Mouse (Mus musculus) ES-Bruce4 (cell line): ENCODE results near the gene Iqschfp.

Experiments used
- CTCF ChIP-seq: IDR thresholded peaks from one replicate; pipeline ENCODE4 v1.8.1; 2011; ENCODE audit warnings: low read depth, low read length
- EP300 ChIP-seq: IDR thresholded peaks from 2 replicates; pipeline ENCODE4 v1.6.1; 2011; ENCODE audit warnings: low read depth, low read length; ENCODE audit not compliant: insufficient read depth
- POLR2A ChIP-seq: IDR thresholded peaks from one replicate; pipeline ENCODE4 v1.8.1; 2011; ENCODE audit warnings: low read length; ENCODE audit not compliant: insufficient read depth

GRCm38 (mm10) chr3:68616363-68616762, 724.3 kb downstream of the Iqschfp start:
- TF ChIP-seq CTCF, result no peak
- no peak for TF ChIP-seq POLR2A
- TF ChIP-seq EP300, result no peak
